Mouse (Mus musculus) limb, embryonic 10.5 days (tissue): ENCODE measurements around the gene Sema4c. TPM values are rescaled to one million over a fixed set of nuclear protein-coding genes. Genes with fewer than 3 reads are reported as not detected.
A peak's percentile ranks its signal among the peaks of the same experiment; 100 is the strongest.
"Not testable (repeated sequence)": the region's sequence is repeated elsewhere in the genome, so short reads cannot be mapped to it uniquely, and the experiment has no call there.

ENCODE experiments used
- DNase-seq: peaks from one replicate; pipeline ENCODE4 v3.0.0-alpha.2; 2017; ENCODE audit warnings: low spot score
- H3K27ac ChIP-seq: fragments of 300-500 bp; sonication (generic); 2 replicates; pipeline ENCODE4 v1.5.1; 2016; ENCODE audit warnings: mild to moderate bottlenecking
- H3K27me3 ChIP-seq: fragments of 300-500 bp; sonication (generic); 2 replicates; pipeline ENCODE4 v1.6.1; 2016; ENCODE audit warnings: low read depth, mild to moderate bottlenecking; ENCODE audit not compliant: poor library complexity, severe bottlenecking
- H3K36me3 ChIP-seq: fragments of 300-500 bp; sonication (generic); 2 replicates; pipeline ENCODE4 v1.6.1; 2016; ENCODE audit warnings: mild to moderate bottlenecking, moderate library complexity
- H3K4me1 ChIP-seq: fragments of 300-500 bp; sonication (generic); 2 replicates; pipeline ENCODE4 v1.6.1; 2016
- H3K4me3 ChIP-seq: fragments of 300-500 bp; sonication (generic); 2 replicates; pipeline ENCODE4 v1.5.1; 2016; ENCODE audit warnings: mild to moderate bottlenecking, moderate library complexity
- H3K9me3 ChIP-seq: fragments of 300-500 bp; sonication (generic); replicated peaks from 2 replicates; pipeline ENCODE4 v1.6.1; 2016; ENCODE audit warnings: mild to moderate bottlenecking
- WGBS: fragments of 180-500 bp; shearing (Covaris S2); methylation state at CpG from one replicate; pipeline ENCODE4 v1.1.7; 2016; 5-methylcytosine and 5-hydroxymethylcytosine counted together
- polyA plus RNA-seq: library from polyadenylated mRNA; unstranded; fragments of >200 nt; fragmentation: Nextera tagmentation; extraction: Ambion mirVana; gene quantifications from 2 replicates; pipeline ENCODE4 v1.2.1, GENCODE M21; 2016

Gene Sema4c
- polyA plus RNA-seq, 1 experiment from 2014 or later = 34.2 TPM

GRCm38 (mm10) chr1:36547981-36548598 lies 10.1 kb downstream of the Sema4c start:
- Histone ChIP-seq H3K4me1 (peaks cover 56% of the 10 kb centered on the region), H3K36me3 (peaks cover 52% of the 10 kb centered on the region), H3K9me3 (no peaks in the 10 kb centered on the region), H3K4me3 (peak overlapping the region; percentile 71; the same call in 1 of the 2 replicates), H3K27ac (peak overlapping the region; percentile 88; the same call in 1 of the 2 replicates), H3K27me3 (no peaks in the 10 kb centered on the region)
- DNase-seq = no peak
- 55% methylated on average over 9 of the region's 9 CpGs for WGBS

GRCm38 (mm10) chr1:36546888-36547471 lies 11.2 kb downstream of the Sema4c start, which contains the start of gene Ankrd39:
Gene Ankrd39 (minus strand): TSS chr1:36547445.
- Histone ChIP-seq H3K9me3 (no peaks in the 10 kb centered on the region), H3K4me1 (peaks cover 50% of the 10 kb centered on the region), H3K36me3 (peaks cover 48% of the 10 kb centered on the region), H3K27ac (peak within 1 kb of the TSS; percentile 88), H3K4me3 (peak within 1 kb of the TSS; percentile 71), H3K27me3 (no peaks in the 10 kb centered on the region)
- peak; percentile 97 for DNase-seq
- WGBS = under 1% methylated on average over 43 of the region's 43 CpGs

- WGBS = 75% methylated on average over 19 of the region's 19 CpGs
These were observed 12.1 kb downstream of the Sema4c start for GRCm38 (mm10) chr1:36545845-36546600.

GRCm38 (mm10) chr1:36545382-36545781 lies 12.8 kb downstream of the Sema4c start:
- Histone ChIP-seq H3K4me3 (no peak overlapping the region), H3K27me3 (no peaks in the 10 kb centered on the region), H3K4me1 (peaks cover 47% of the 10 kb centered on the region), H3K9me3 (no peaks in the 10 kb centered on the region), H3K27ac (no peak overlapping the region), H3K36me3 (peaks cover 46% of the 10 kb centered on the region)
- no peak for DNase-seq
- WGBS = 84% methylated on average over 2 of the region's 2 CpGs

More at GRCm38 (mm10) chr1:36545845-36546600, 12.1 kb downstream of the Sema4c start:
- H3K27ac ChIP-seq = peak overlapping the region; percentile 88
- H3K4me3 ChIP-seq = peak overlapping the region; percentile 71
- peaks cover 47% of the 10 kb centered on the region for H3K36me3 ChIP-seq
- no peaks in the 10 kb centered on the region for H3K27me3 ChIP-seq
- peaks cover 50% of the 10 kb centered on the region for H3K4me1 ChIP-seq
- DNase-seq = no peak
- no peaks in the 10 kb centered on the region for H3K9me3 ChIP-seq

- WGBS = 94% methylated on average over 9 of the region's 9 CpGs
- peaks cover 42% of the 10 kb centered on the region for H3K36me3 ChIP-seq
- H3K4me1 ChIP-seq = peaks cover 31% of the 10 kb centered on the region
- no peak for DNase-seq
- no peak overlapping the region for H3K27ac ChIP-seq
- H3K27me3 ChIP-seq = no peaks in the 10 kb centered on the region
- no peak overlapping the region for H3K4me3 ChIP-seq
- H3K9me3 ChIP-seq = no peaks in the 10 kb centered on the region
These were observed 15.2 kb downstream of the Sema4c start for GRCm38 (mm10) chr1:36542925-36543324.

GRCm38 (mm10) chr1:36541844-36542243 lies 16.3 kb downstream of the Sema4c start:
- peaks cover 45% of the 10 kb centered on the region for H3K36me3 ChIP-seq
- no peaks in the 10 kb centered on the region for H3K9me3 ChIP-seq
- H3K4me1 ChIP-seq = peaks cover 22% of the 10 kb centered on the region
- no peak for DNase-seq
- 96% methylated on average over 16 of the region's 16 CpGs for whole genome bisulfite sequencing
- no peaks in the 10 kb centered on the region for H3K27me3 ChIP-seq
- H3K4me3 ChIP-seq = no peak overlapping the region
- no peak overlapping the region for H3K27ac ChIP-seq

GRCm38 (mm10) chr1:36540807-36541206 lies 17.3 kb downstream of the Sema4c start:
- H3K4me1 ChIP-seq = peaks cover 17% of the 10 kb centered on the region; the same call in 1 of the 2 replicates
- DNase-seq = no peak
- no peaks in the 10 kb centered on the region for H3K27me3 ChIP-seq
- 92% methylated on average over 12 of the region's 12 CpGs for WGBS
- no peaks in the 10 kb centered on the region for H3K9me3 ChIP-seq
- peaks cover 45% of the 10 kb centered on the region for H3K36me3 ChIP-seq
- H3K4me3 ChIP-seq = no peak overlapping the region
- no peak overlapping the region for H3K27ac ChIP-seq

- Histone ChIP-seq H3K27me3 (no peaks in the 10 kb centered on the region), H3K4me1 (peaks cover 17% of the 10 kb centered on the region; the same call in 1 of the 2 replicates), H3K9me3 (no peaks in the 10 kb centered on the region), H3K4me3 (no peak overlapping the region), H3K36me3 (peaks cover 45% of the 10 kb centered on the region), H3K27ac (no peak overlapping the region)
- 92% methylated on average over 11 of the region's 11 CpGs for WGBS
- no peak for DNase-seq
These were observed 18.0 kb downstream of the Sema4c start for GRCm38 (mm10) chr1:36540132-36540531.

GRCm38 (mm10) chr1:36539186-36539585 lies 19.0 kb downstream of the Sema4c start, which contains the start of gene Gm42417:
Gene Gm42417 (minus strand): TSS chr1:36539429.
- DNase-seq = no peak
- H3K4me3 ChIP-seq = no peak within 1 kb of the TSS
- WGBS = 38% methylated on average over 9 of the region's 9 CpGs

GRCm38 (mm10) chr1:36538727-36539126 lies 19.4 kb downstream of the Sema4c start:
- WGBS = 89% methylated on average over 4 of the region's 4 CpGs
- Histone ChIP-seq H3K4me3 (no peak overlapping the region), H3K27me3 (no peaks in the 10 kb centered on the region), H3K9me3 (no peaks in the 10 kb centered on the region), H3K27ac (no peak overlapping the region), H3K36me3 (peaks cover 45% of the 10 kb centered on the region), H3K4me1 (peaks cover 12% of the 10 kb centered on the region; the same call in 1 of the 2 replicates)
- DNase-seq = no peak

More at GRCm38 (mm10) chr1:36539186-36539585, 19.0 kb downstream of the Sema4c start, which contains the start of gene Gm42417:
- no peaks in the 10 kb centered on the region for H3K9me3 ChIP-seq
- peaks cover 17% of the 10 kb centered on the region; the same call in 1 of the 2 replicates for H3K4me1 ChIP-seq
- no peak within 1 kb of the TSS for H3K27ac ChIP-seq
- peaks cover 45% of the 10 kb centered on the region for H3K36me3 ChIP-seq
- no peaks in the 10 kb centered on the region for H3K27me3 ChIP-seq

- WGBS = 95% methylated on average over 9 of the region's 9 CpGs
- not testable (repeated sequence) for H3K27me3 ChIP-seq
These were observed 21.4 kb downstream of the Sema4c start, which contains the start of gene Ankrd23 for GRCm38 (mm10) chr1:36536783-36537182. Gene Ankrd23 (minus strand): TSS chr1:36536883.

GRCm38 (mm10) chr1:36536397-36536728 lies 21.8 kb downstream of the Sema4c start:
- no peaks in the 10 kb centered on the region for H3K27me3 ChIP-seq
- 78% methylated on average over 8 of the region's 8 CpGs for WGBS

More at GRCm38 (mm10) chr1:36536783-36537182, 21.4 kb downstream of the Sema4c start, which contains the start of gene Ankrd23:
- H3K36me3 ChIP-seq = peaks cover 39% of the 10 kb centered on the region
- DNase-seq, H3K4me3 ChIP-seq, H3K27ac ChIP-seq, H3K9me3 ChIP-seq, H3K4me1 ChIP-seq: not testable (repeated sequence)

More at GRCm38 (mm10) chr1:36536397-36536728, 21.8 kb downstream of the Sema4c start:
- H3K36me3 ChIP-seq = peaks cover 39% of the 10 kb centered on the region
- 0 out of 2 replicates have a peak, but pooled peaks cover 10% of the 10 kb centered on the region for H3K4me1 ChIP-seq
- DNase-seq = no peak
- H3K4me3 ChIP-seq = no peak overlapping the region
- H3K27ac ChIP-seq = no peak overlapping the region
- no peaks in the 10 kb centered on the region for H3K9me3 ChIP-seq
